Comparison of ENCODE assay signal across 15 mouse cellular contexts in the genomic region with DNA sequence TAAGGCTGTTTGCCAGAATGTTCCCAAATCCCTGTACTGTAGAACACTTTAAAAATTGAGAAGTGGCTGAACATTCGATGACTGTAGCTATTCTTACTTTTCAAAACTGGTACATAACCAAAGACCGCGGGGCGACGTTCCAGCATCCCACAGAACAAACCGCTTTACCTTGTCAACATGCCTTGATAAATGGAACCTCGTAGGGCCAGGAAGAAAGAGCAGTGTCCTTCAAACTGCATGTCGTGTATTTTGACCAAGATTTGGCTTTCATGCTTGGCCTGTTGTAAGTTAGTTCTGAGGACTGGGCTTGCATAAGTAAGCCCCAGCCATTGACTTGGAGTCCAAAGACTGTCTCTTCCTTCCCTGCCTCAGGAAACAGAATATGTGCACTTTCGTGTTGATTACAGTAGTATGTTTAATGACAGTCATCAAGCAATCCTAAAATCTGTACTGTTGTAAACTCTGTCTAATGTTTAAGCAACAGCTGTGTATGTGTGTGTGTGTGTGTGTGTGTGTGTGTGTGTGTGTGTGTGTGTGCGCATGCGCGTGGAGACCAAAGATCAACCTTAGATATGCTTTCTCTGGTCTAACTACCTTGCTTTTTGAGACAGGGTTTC. TPM values are rescaled to one million over a fixed set of nuclear protein-coding genes. Genes with fewer than 3 reads are reported as not detected.
A peak's percentile ranks its signal among the peaks of the same experiment; 100 is the strongest.
DNase-seq lines count a peak whose midpoint lies in the region; ATAC-seq and TF ChIP-seq lines count a peak whose summit lies in the region.
"Had no signal": no experiment of that assay in that cellular context is flagged by ENCODE, and none has a peak within 500 bp of the region (broad histone marks: within the 10 kb centered on the region; RNA-seq: fewer than 3 reads in every experiment).

No protein-coding gene starts in this region.

- H3K36me3 ChIP-seq in kidney, embryonic 16.5 days (ENCODE audit: insufficient read depth, low read length): no peaks in the 10 kb centered on the region
- H3K36me3 ChIP-seq in embryonic facial prominence, embryonic 15.5 days: no peaks in the 10 kb centered on the region
- H3K36me3 ChIP-seq: midbrain, embryonic 12.5 days had no signal

- no peaks in the 10 kb centered on the region for H3K27me3 ChIP-seq in kidney, embryonic 16.5 days (ENCODE audit: insufficient read depth, low read length)
- no peaks in the 10 kb centered on the region for H3K27me3 ChIP-seq in embryonic facial prominence, embryonic 15.5 days
- H3K27me3 ChIP-seq: midbrain, embryonic 12.5 days had no signal

- no peak overlapping the region for H3K4me2 ChIP-seq in kidney, embryonic 16.5 days (replicated peaks; ENCODE audit: low read depth, low read length)
- H3K4me2 ChIP-seq in embryonic facial prominence, embryonic 15.5 days (replicated peaks): no peak overlapping the region
- H3K4me2 ChIP-seq: midbrain, embryonic 12.5 days had no signal

- no peak overlapping the region for H3K4me3 ChIP-seq in gastrocnemius, adult 2 months
- no peak overlapping the region for H3K4me3 ChIP-seq in kidney, embryonic 16.5 days (ENCODE audit: low read length)
- no peak overlapping the region for H3K4me3 ChIP-seq in embryonic facial prominence, embryonic 15.5 days (replicated peaks)
- H3K4me3 ChIP-seq: midbrain, embryonic 12.5 days had no signal

- DNase-seq in gastrocnemius, adult 2 months: no peak
- no peak for DNase-seq in gastrocnemius, postnatal 10 days
- DNase-seq in kidney, postnatal 14 days: no peak
- DNase-seq in Muller cell, postnatal 12 days (ENCODE audit: inconsistent ontology term): peak; percentile 35
- no peak for DNase-seq in retina, postnatal 1 day
- no peak for DNase-seq in cerebellum, adult 11 months
- DNase-seq: cerebellum, postnatal 25 days; gastrocnemius, postnatal 36 days; lung, adult 2 months; right cerebral cortex, postnatal 25 days; thymus, postnatal 36 days had no signal

- no peak for ATAC-seq in kidney, embryonic 16.5 days (ENCODE audit: low FRiP score, low TSS enrichment)
- no peak for ATAC-seq in embryonic facial prominence, embryonic 15.5 days (ENCODE audit: insufficient number of reproducible peaks, low FRiP score, low TSS enrichment, low read depth)
- ATAC-seq: forebrain, embryonic 16.5 days had no signal

- WGBS in kidney, embryonic 16.5 days: 77% methylated on average over 12 of the region's 12 CpGs
- 78% methylated on average over 12 of the region's 12 CpGs for WGBS in embryonic facial prominence, embryonic 15.5 days

- H3K4me1 ChIP-seq in kidney, embryonic 16.5 days (ENCODE audit: insufficient read depth, low read length): peaks cover 49% of the 10 kb centered on the region
- peaks cover 39% of the 10 kb centered on the region for H3K4me1 ChIP-seq in embryonic facial prominence, embryonic 15.5 days

- no peak overlapping the region for H3K9ac ChIP-seq in kidney, embryonic 16.5 days (replicated peaks; ENCODE audit: low read length)
- H3K9ac ChIP-seq in embryonic facial prominence, embryonic 15.5 days: no peak overlapping the region
- H3K9ac ChIP-seq: midbrain, embryonic 12.5 days had no signal

- H3K9me3 ChIP-seq in kidney, embryonic 16.5 days (ENCODE audit: low read length): no peaks in the 10 kb centered on the region
- no peaks in the 10 kb centered on the region for H3K9me3 ChIP-seq in embryonic facial prominence, embryonic 15.5 days (replicated peaks)
- H3K9me3 ChIP-seq: midbrain, embryonic 12.5 days had no signal

- TF ChIP-seq CTCF in gastrocnemius, adult 2 months (IDR thresholded peaks at IDR 0.05): no peak

- intact Hi-C loops in gastrocnemius, adult 2 months (cut with DNase I): no loop called here

- H3K27ac ChIP-seq in gastrocnemius, adult 2 months: peak overlapping the region; percentile 61; the same call in 1 of the 2 replicates
- H3K27ac ChIP-seq in kidney, embryonic 16.5 days (ENCODE audit: low read length): peak overlapping the region; percentile 61; the same call in 1 of the 2 replicates
- H3K27ac ChIP-seq in embryonic facial prominence, embryonic 15.5 days (replicated peaks): peak overlapping the region; percentile 44; the same call in 1 of the 2 replicates
- H3K27ac ChIP-seq: midbrain, embryonic 12.5 days had no signal

RNA-seq across cellular contexts. Expression of a gene that starts 14.4 kb away (rescaled TPM):
- 1 to 10 TPM; 3.5 to 5.9 TPM for total RNA-seq in gastrocnemius, adult 2 months (2021)
- total RNA-seq in gastrocnemius, postnatal 10 days (2021): 10 to 100 TPM; 14.5 to 14.6 TPM
- polyA plus RNA-seq in kidney, embryonic 16.5 days (2015; fragmentation: Nextera tagmentation; extraction: Ambion mirVana): 27.5 and 30.7 TPM in 2 replicates
- polyA plus RNA-seq in embryonic facial prominence, embryonic 15.5 days (2015; fragmentation: Nextera tagmentation; extraction: Ambion mirVana): 18.5 and 19.2 TPM in 2 replicates
